Mouse (Mus musculus): ENCODE data around the gene Vps45.

- TF ChIP-seq CTCF (conservative IDR thresholded peaks at IDR 0.05; ENCODE audit: low read length) (no peak), NANOG (IDR thresholded peaks at IDR 0.05; ENCODE audit: borderline replicate concordance, low read length) (no peak), POU5F1 (IDR thresholded peaks at IDR 0.05; ENCODE audit: borderline replicate concordance, low read length) (no peak)
These were observed 17.2 kb downstream of the Vps45 start for GRCm38 (mm10) chr3:96041079-96041478.

All from E14TG2a.4 (cell line).